Mouse (Mus musculus) left cerebral cortex, adult 8-10 months (tissue): ENCODE measurements at regions not wholly inside any gene's neighbourhood (a gene's known extent, or its start where the extent isn't known, plus 50 kb on each side); places are given as distances from the start of the nearest gene placed in this dataset.

Experiments used
- DNase-seq, 2 experiments: peaks; one replicate each; pipeline ENCODE4 v3.0.0; 2022; ENCODE audit warnings: low spot score in 2 of 2

DNA sequence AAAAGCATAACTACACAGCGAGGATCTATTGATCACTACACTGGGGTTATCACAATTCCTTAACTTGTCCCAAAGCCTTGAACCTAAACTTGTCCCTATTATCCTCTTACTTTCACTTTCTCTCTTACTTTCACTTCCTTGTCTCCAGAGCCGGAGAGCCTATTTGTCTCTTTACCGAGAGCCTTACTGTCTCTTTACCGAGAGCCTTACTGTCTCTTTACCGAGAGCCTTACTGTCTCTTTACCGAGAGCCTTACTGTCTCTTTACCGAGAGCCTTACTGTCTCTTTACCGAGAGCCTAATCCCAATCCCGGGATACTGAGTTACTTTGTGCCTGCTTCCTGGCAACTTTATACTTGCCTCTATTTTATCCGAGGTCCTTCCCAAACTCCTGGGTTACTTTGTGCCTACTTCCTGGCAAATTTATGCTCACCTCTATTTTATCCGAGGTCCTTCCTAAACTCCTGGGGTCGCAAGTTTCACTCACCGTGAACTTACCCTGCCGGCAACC lies 335.3 kb upstream of the Ccng1 start:
- DNase-seq = peak in 1 of 2 experiments; percentile 10

DNA sequence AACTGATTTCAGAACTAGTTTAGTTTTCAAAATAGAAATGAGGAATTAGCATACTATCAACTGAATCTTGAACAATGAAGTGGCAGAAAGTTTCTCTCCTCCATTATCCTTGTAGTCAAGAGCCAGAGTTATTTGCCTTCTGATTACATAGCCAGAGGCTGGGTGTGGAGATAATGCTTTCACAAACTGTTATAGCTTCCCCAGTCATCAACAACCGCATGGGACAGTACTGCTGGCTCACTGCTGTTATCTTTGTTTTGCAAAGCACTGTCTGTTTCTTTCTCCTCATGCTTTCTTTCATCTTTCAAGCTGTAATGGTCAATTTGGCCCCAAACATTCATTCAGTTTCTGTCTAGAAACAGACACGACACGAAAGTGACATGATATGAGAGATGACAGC lies 308.5 kb upstream of the Ccng1 start:
- no peak for DNase-seq

DNA sequence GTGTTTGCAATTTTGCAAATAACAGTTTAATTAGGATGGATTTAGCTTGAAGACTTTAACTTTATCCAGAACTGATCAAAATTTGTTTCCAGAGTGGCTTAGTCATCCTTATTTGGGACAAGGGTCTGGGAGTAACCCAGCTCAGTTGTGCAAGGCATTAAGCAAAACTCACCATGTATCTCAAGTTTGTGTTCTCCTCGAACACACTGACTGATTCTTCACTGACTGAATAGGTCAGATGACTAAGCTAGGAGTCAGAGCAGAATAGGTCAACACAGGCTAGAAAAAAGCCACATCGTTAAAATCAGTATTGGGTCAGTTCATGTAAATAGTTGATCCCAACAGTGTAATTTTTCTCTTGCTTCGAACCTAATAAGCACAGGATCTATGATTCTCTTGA lies 302.7 kb upstream of the Ccng1 start:
- no peak for DNase-seq

DNA sequence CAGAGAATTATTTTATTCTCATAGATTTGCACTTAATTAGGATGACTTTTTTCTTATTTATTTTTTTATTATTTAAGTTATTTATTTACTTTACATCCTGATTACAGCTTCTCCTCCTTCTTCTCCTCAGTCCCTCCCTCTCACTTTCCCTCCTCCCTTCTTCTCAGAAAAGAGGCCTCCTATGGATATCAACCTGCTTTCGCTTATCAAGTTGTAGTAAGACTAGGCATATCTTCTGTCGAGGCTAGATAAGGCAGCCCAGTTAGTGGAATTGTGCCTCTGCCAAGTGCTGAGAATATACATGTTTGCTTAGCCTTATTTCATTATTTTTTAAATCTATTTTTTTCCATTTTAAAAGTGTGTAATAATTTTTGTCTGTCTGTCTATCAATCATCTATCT lies 274.9 kb upstream of the Ccng1 start:
- no peak for DNase-seq

DNA sequence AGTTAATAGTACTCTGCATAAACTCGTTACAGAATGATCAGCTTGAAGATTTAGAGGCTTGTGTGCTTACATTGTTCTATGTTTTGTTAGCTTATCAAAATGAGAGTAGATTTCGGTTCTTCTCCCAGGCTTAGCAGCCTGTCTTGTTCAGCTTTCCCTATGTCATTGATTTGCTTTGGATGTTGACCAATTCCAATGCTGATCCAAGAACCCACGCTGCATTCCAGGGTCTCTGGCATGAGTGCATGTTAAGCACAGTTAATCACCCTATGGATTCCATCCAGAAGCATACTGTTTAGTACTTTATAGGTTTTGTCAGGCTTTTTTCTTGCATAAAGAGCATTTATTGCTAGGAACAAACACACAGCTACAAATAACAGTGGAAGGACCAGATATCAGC lies 255.0 kb upstream of the Ccng1 start:
- no peak for DNase-seq

DNA sequence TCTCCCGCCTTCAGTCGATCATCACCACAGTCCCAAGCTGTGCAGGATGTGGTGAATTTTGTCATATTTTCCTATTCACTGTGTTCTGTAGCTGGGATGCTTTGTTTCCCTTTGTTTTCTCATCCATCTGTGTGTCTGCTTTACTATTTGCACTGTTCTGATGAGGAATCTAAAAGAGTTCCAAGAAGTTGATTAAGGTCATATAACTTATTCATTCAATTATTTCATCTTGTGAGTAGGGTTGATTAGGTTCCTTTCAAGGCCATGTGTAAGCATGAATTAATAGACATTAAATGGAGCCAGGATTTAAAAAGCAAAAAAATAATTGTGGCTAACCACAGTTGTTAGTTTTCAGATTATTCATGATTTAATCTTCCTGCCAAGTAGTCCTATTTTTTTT lies 217.7 kb upstream of the Ccng1 start:
- no peak for DNase-seq

DNA sequence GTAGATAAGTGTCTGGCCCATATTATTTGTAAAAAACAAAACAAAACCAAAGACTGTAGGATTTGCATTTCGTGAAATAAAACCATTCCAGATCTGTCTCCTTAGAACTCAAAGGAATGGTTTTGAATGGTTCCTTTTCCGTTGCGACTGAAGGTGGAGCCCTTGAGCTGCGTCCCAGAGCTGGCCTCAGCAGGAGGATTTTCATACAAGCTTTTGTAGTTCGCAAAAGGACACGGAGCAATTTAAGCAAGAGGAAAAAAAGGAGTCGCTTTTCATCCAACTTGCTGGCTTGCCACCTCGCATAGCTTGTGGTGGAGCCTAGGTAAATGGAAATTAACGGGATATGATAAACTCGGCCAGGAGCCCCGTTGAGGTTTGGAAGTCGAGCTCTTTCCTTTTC lies 172.1 kb upstream of the Ccng1 start:
- DNase-seq = peak; percentile 43 to 58

DNA sequence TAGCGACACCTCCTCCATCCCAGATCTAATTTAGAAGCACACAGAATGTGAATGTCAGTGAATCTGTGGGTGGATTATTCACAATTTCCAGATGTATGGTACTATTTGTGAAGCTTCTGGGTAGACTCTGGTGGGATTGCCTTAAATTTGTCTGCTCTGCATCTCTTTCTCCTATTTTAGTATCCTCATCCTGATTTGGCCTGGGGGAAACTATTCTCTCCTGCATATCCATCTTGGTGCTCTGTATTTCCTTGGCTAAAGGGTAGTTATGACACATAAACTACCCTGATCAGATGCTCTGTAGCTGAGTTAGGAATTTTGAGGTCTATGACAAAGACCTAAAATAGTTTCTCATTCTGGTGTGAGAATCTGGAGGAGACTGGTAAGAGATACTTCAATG lies 136.4 kb upstream of the Ccng1 start:
- DNase-seq = peak in 1 of 2 experiments; percentile 35

DNA sequence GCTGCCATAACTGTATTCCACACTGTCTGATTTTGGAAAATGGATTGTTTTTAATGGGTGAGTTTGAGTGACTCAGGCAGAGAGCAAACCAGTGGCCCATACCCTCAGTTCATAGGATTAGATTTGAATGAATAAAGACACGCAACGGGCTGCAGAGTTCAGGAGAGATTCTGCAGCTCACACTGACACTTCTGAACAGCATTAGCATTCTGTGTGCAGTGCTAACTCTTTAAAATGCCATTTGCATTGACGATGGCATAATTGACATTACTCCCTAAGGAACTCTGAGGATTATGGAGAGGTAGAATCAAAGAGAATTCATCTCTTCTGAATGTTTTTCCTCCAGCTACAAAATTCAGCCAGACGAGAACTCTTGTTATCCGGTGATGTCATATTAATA lies 129.4 kb upstream of the Ccng1 start:
- no peak for DNase-seq

DNA sequence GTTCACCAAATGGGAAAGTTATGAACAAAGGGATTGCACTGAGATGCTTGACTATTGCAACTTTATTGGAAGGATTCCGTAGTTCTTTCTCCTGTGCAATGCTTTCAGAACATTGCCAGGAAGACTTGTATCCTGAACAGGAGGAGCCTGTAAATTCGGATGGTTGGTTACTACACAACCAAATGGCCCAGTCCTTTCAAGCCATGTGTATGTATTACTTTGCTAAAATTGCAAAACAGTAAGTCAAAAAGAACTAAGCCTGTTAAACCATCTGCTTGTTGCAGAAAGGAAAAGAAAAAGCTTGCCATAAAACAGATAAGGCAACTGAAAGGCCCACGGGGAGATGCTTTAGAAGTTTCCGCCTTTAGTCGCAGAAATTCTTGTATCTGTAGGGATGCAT lies 124.5 kb upstream of the Ccng1 start:
- no peak for DNase-seq

DNA sequence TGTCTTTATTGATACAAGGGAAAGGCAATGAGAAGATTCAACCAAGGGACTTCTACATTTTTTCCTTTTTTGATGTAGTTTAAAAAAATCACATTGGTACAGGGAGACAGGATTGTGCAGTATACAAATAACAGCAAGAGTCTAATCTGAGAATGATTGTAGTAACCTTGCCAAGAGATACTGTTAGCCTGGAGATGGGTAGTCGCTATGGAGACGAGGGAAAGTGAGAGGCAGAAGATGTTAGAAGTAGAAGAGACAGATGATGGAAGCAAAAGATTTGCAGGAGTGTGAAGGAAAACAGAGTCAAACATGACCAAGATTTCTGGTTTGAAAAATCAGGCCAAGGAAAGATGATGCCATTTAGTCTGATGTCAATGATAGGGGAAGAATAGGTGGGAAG lies 117.9 kb upstream of the Ccng1 start:
- DNase-seq = peak in 1 of 2 experiments; percentile 20

DNA sequence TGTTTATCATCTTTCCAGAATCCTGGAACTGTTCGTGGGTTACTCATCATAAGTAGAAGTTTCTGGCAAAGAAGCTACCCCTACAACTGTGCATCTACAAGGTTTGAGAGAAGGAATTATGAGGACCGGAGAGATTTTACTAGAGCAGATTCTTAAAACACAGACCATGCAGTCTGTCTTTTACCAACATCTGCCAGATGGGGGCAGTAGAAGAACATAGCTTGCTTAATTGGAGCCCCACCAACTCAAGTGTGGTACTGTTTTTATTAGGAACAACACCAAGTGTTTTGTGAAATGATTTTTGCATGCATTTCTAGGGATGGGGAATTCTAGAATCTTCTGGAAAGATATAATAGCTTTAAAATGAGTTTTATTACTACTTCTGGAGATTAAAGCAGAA lies 110.6 kb upstream of the Ccng1 start:
- DNase-seq = peak in 1 of 2 experiments; percentile 62

DNA sequence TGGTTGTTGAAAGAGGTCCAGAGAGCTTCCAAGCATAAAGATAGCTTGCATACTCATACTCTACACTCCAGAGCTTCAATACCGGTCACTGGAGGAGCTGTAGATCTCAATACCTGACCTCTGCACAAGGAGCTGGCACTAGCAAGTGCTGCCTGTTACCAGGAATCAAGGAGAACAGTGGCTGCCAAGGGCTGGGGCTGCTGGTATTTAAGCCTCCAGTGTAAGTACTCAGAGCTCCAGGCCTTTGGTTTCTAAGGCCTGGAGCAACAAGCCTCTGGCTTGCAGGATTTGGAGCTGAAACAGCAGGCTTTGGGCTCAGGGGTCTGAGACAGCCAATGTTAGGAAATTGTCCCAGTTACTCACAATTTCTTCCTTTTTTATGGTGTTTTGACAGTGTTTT lies 96.2 kb upstream of the Ccng1 start:
- DNase-seq = no peak

DNA sequence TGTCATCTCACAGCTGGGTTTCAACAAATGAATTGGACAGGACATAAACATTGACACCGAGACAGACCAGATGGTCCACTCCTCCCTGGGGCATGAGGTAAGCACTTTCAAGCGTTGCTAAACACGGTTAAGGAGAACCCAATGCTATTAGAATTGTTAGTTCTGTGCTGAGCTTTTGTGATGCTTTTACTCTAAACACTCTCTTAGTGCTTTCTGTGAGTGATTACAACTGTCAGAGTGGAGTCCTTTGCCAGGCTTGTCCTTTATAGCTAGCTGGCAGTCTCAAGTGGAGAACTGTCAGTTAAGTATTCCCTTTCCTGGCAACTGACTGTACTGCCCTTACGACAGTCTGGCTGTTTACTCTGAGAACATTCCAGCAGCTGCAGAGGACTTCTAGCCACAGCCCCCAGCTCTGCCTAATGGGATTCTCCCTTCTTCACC lies 95.6 kb upstream of the Ccng1 start:
- no peak for DNase-seq

DNA sequence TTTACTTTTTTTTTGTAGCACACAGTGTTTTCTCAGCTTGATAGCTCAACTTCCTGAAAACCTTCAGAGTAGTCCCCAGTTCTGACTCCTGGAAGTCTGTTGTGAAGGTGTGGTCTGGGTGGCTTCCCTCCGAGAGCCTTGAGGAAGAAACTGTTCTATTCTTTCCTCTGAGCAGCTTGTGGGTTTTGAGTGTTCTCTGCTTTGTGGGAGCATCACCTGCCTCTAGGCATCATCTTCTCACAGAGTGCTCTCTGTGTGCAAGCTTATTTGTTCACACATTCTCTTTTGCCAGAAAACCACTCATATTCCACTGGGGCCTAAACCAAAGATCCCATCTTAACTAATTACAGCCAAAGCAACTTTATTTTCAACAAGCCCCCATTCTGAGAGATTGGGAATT lies 91.5 kb upstream of the Ccng1 start:
- DNase-seq = no peak

DNA sequence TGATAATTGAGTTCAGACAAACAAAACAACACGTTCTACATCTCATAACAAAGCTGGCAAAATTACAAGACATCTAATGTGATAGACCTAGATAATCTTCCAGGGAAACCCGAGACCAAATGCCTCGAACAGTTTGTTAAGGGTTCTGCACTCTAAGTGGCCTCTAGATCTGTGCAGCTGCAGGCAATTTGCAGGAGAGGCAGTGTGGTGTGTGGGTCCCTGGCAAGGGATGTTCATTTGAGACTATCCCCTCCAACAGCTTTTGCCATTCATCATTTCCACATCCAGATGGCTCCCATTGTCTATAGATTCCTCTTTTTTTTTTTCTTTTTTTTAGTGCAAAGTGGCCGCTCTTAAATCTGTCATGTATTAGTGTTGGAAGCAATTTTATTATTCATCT lies 80.3 kb upstream of the Ccng1 start:
- DNase-seq = no peak
